Mouse (Mus musculus) neural tube, embryonic 13.5 days (tissue): ENCODE results near the gene Atxn10. TPM values are rescaled to one million over a fixed set of nuclear protein-coding genes. Genes with fewer than 3 reads are reported as not detected.

Experiments
- ATAC-seq: fragments of 200-750 bp; cut with Nextera tagmentation; 2 replicates; pipeline ENCODE4 v1.8.0; 2017; ENCODE audit warnings: low read depth, mild to moderate bottlenecking, moderate TSS enrichment, moderate library complexity
- H3K27ac ChIP-seq: fragments of 300-500 bp; sonication (generic); replicated peaks from 2 replicates; pipeline ENCODE4 v1.5.1; 2015; ENCODE audit warnings: moderate library complexity, mild to moderate bottlenecking, inconsistent platforms
- H3K27me3 ChIP-seq: fragments of 300-500 bp; sonication (generic); 2 replicates; pipeline ENCODE4 v1.6.1; 2015; ENCODE audit warnings: mild to moderate bottlenecking, inconsistent platforms
- H3K36me3 ChIP-seq: fragments of 300-500 bp; sonication (generic); 2 replicates; pipeline ENCODE4 v1.6.1; 2015; ENCODE audit warnings: mild to moderate bottlenecking, inconsistent platforms
- H3K4me1 ChIP-seq: fragments of 300-500 bp; sonication (generic); replicated peaks from 2 replicates; pipeline ENCODE4 v1.6.1; 2015; ENCODE audit warnings: inconsistent platforms
- H3K4me2 ChIP-seq: fragments of 300-500 bp; sonication (generic); 2 replicates; pipeline ENCODE4 v1.6.1; 2015; ENCODE audit warnings: inconsistent platforms, mild to moderate bottlenecking, moderate library complexity
- H3K4me3 ChIP-seq: fragments of 300-500 bp; sonication (generic); 2 replicates; pipeline ENCODE4 v1.5.1; 2015; ENCODE audit warnings: mild to moderate bottlenecking, inconsistent platforms
- H3K9ac ChIP-seq: fragments of 300-500 bp; sonication (generic); 2 replicates; pipeline ENCODE4 v1.6.1; 2015; ENCODE audit warnings: moderate library complexity, mild to moderate bottlenecking, inconsistent platforms
- H3K9me3 ChIP-seq: fragments of 300-500 bp; sonication (generic); 2 replicates; pipeline ENCODE4 v1.6.1; 2016; ENCODE audit warnings: inconsistent platforms
- WGBS: fragments of 180-500 bp; shearing (Covaris S2); methylation state at CpG from one replicate; pipeline ENCODE4 v1.1.7; 2015; 5-methylcytosine and 5-hydroxymethylcytosine counted together
- polyA plus RNA-seq: library from polyadenylated mRNA; unstranded; fragments of >200 nt; fragmentation: Nextera tagmentation; extraction: Ambion mirVana; gene quantifications from 2 replicates; pipeline ENCODE4 v1.2.1, GENCODE M21; 2015

Gene Atxn10
- polyA plus RNA-seq, 1 experiment from 2014 or later: 496 TPM

DNA sequence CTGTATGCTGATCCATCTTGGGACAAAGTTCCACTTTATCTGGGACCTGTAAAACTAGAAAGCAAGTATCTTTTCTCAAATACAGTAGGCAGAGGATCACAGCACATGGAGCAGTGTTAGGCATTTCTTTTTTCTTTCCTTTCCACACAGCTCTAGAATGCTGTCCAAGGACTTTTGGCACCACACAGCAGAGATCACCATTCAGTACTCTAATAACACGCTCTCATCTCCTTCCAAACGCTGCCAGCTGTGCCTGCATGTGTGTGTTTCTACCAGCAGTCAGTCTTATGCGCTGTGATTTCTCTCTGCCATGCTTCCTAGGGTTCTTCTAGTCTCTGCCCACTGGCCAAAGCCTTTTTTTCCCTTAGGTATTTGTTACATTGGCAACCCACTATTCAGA lies 28.3 kb downstream of the Atxn10 start:
- Histone ChIP-seq H3K4me3 (no peak overlapping the region), H3K36me3 (peaks cover 76% of the 10 kb centered on the region), H3K4me2 (no peak overlapping the region), H3K4me1 (no peaks in the 10 kb centered on the region; the same call in 1 of the 2 replicates), H3K9ac (no peak overlapping the region), H3K27me3 (no peaks in the 10 kb centered on the region), H3K27ac (no peak overlapping the region), H3K9me3 (no peaks in the 10 kb centered on the region)
- ATAC-seq: no peak
- 94% methylated on average over 3 of the region's 3 CpGs for WGBS

DNA sequence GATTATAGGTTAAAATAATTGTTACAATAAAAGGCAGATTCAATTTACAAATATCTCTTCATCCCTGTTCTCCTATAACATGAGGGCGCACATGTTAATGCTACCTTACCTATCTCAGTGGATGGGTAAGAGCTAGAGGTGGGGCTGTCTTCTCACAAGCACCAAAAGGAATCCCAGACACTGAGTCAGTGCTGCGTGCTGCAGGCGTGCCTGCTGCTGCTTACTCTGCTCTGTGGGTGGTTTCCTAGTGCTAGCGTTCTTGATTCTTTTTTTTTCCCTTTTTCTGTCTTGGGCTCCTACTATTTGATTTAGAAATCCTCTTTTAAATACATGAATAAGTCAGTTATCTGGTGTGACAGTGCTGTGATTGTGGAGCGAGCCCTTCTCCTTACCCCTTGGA lies 30.9 kb downstream of the Atxn10 start:
- ATAC-seq: no peak
- 83% methylated on average over 5 of the region's 5 CpGs for WGBS
- Histone ChIP-seq H3K9ac (no peak overlapping the region), H3K4me3 (no peak overlapping the region), H3K4me2 (no peak overlapping the region), H3K9me3 (no peaks in the 10 kb centered on the region), H3K27ac (no peak overlapping the region), H3K4me1 (no peaks in the 10 kb centered on the region; the same call in 1 of the 2 replicates), H3K36me3 (peaks cover 54% of the 10 kb centered on the region), H3K27me3 (no peaks in the 10 kb centered on the region)

DNA sequence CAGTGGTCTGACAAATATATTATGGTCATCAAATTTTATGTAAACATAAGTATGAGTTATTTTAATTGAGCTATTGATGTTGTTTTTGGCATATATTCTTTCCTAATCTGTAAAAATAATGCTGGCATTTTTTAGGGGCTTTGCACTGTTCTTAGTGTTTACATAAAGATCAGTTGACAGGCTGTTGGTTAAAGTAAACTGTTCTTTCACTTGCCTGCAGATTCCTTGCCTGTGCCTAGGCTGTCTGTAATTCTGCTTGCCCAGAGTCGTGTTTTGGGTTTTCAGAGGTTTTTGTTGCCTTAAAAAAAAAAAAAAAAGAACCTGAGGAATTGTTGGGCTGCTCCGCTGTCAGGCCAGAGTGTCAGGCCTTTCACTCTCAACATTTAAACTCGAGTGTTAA lies 33.7 kb downstream of the Atxn10 start:
- no peak for ATAC-seq

DNA sequence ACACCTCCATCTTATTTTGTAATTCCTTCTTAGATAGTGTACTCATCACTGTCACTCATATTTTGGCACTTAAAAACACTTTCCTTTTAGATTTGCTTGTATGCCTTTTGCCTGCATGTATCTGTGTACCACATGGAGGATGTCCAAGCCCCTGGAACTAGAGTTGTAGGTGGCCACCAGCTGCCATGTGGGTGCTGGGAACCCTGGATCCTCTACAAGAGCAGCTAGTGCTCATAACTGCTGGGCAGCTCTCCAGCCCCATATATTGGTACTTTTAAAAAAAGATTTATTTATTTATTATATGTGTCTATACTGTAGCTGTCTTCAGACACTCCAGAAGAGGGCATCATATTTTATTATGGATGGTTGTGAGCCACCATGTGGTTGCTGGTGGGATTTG lies 37.1 kb downstream of the Atxn10 start:
- H3K36me3 ChIP-seq: peaks cover 44% of the 10 kb centered on the region
- H3K27me3 ChIP-seq: no peaks in the 10 kb centered on the region
- H3K4me1 ChIP-seq: 0 out of 2 replicates have a peak, but pooled peaks cover 3% of the 10 kb centered on the region
- no peak for ATAC-seq
- no peak overlapping the region for H3K9ac ChIP-seq
- H3K27ac ChIP-seq: no peak overlapping the region
- no peaks in the 10 kb centered on the region for H3K9me3 ChIP-seq
- H3K4me2 ChIP-seq: no peak overlapping the region
- H3K4me3 ChIP-seq: no peak overlapping the region

More for the DNA sequence above, 33.7 kb downstream of the Atxn10 start:
- Histone ChIP-seq H3K4me3 (no peak overlapping the region), H3K27ac (no peak overlapping the region), H3K9ac (no peak overlapping the region), H3K9me3 (no peaks in the 10 kb centered on the region), H3K27me3 (no peaks in the 10 kb centered on the region), H3K4me1 (no peaks in the 10 kb centered on the region), H3K4me2 (no peak overlapping the region), H3K36me3 (peaks cover 43% of the 10 kb centered on the region)
- WGBS: 68% methylated on average over 3 of the region's 3 CpGs

DNA sequence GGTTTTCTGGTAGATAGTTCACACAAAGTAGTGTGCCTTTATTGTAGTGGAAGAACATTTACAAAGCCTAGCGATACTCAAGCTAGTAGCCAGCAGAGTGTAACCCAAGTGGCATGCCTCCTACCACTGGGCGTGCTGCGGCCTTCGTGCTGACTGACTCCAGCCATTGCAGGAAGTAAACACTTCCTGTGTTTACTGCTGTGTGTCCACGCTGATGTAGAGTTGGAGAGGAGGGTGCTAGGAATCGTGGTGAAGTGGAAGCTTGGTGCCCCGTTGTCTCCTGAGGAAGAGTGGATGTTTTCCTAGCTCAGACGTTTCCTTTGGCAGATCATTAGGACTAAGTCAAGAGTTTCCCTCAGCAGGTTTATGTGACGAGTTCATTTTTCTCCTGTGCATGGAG lies 47.4 kb downstream of the Atxn10 start:
- Histone ChIP-seq H3K4me1 (peaks cover 14% of the 10 kb centered on the region), H3K27me3 (no peaks in the 10 kb centered on the region), H3K9ac (no peak overlapping the region), H3K27ac (no peak overlapping the region), H3K9me3 (no peaks in the 10 kb centered on the region), H3K36me3 (peaks cover 57% of the 10 kb centered on the region), H3K4me3 (no peak overlapping the region), H3K4me2 (no peak overlapping the region)
- WGBS: 89% methylated on average over 9 of the region's 9 CpGs
- no peak for ATAC-seq

DNA sequence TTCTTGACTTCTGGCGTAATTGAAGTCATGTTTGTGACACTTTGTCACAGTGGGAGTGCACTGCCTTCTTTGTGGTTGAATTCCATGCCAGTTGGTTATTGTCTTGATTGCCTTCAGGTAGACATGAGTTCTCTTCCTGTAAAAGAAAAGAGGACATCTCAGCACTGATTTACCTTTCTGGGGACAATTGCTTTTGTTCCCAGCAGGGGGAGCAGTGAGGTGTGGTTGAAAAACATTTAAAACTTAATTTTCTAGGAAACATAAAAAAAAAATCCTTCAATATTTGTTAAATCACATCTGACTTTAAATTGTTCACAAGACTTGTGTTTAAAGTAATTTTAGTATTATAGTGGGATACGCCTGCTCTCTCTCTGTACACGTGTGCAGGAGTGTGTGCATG lies 52.7 kb downstream of the Atxn10 start:
- Histone ChIP-seq H3K9ac (no peak overlapping the region), H3K36me3 (peaks cover 50% of the 10 kb centered on the region), H3K4me3 (no peak overlapping the region), H3K27ac (no peak overlapping the region), H3K4me1 (peaks cover 13% of the 10 kb centered on the region), H3K27me3 (no peaks in the 10 kb centered on the region), H3K4me2 (no peak overlapping the region), H3K9me3 (no peaks in the 10 kb centered on the region)
- 82% methylated on average over 3 of the region's 3 CpGs for WGBS
- no peak for ATAC-seq

DNA sequence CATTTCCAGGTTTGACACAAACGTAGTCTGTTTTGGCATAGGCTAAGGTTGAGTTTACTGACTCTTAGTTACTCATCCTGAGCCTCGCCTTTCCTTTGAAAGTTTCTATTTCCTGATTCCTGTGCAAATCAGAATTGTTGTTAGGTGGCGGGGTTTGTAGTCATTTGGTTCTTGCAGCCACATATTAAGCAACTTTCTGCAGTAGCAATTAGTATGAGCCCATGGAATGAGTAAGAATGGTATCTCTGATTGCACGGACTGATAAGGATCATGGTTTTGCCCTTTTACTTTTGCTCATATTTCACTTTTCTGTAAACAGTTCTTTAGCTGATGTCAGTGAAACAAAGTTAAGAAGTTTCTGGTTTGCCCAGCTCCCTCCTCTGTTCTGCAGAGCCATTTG lies 53.9 kb downstream of the Atxn10 start:
- Histone ChIP-seq H3K4me3 (no peak overlapping the region), H3K27ac (no peak overlapping the region), H3K4me2 (no peak overlapping the region), H3K9me3 (no peaks in the 10 kb centered on the region), H3K4me1 (peaks cover 13% of the 10 kb centered on the region), H3K27me3 (no peaks in the 10 kb centered on the region), H3K9ac (no peak overlapping the region), H3K36me3 (peaks cover 38% of the 10 kb centered on the region)
- ATAC-seq: no peak
- WGBS: 93% methylated on average over 4 of the region's 4 CpGs

DNA sequence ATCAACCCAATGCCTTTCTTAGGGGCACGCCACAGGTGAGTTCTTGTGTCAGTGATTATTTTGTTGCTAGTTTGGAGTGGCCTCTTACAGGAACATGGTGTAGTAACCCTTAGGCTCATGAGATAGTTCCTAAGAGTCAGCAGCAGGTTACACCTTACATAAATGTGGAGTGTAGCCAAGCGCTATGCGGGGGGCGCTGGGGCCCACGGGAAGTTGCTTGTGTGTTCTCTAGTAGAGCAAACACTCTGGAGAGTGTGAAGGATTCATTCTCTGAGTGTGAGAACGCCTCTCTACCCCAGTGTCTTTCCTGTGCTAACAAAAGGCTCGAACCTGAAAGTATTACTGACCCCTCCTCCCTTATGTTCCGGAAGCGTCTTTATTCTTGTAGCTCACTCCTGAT lies 59.3 kb downstream of the Atxn10 start:
- no peak overlapping the region for H3K4me2 ChIP-seq
- H3K9ac ChIP-seq: no peak overlapping the region
- ATAC-seq: no peak
- H3K4me3 ChIP-seq: no peak overlapping the region
- H3K4me1 ChIP-seq: peaks cover 12% of the 10 kb centered on the region
- no peaks in the 10 kb centered on the region for H3K27me3 ChIP-seq
- H3K9me3 ChIP-seq: no peaks in the 10 kb centered on the region
- H3K36me3 ChIP-seq: peaks cover 36% of the 10 kb centered on the region
- H3K27ac ChIP-seq: no peak overlapping the region
- WGBS: 95% methylated on average over 9 of the region's 9 CpGs

DNA sequence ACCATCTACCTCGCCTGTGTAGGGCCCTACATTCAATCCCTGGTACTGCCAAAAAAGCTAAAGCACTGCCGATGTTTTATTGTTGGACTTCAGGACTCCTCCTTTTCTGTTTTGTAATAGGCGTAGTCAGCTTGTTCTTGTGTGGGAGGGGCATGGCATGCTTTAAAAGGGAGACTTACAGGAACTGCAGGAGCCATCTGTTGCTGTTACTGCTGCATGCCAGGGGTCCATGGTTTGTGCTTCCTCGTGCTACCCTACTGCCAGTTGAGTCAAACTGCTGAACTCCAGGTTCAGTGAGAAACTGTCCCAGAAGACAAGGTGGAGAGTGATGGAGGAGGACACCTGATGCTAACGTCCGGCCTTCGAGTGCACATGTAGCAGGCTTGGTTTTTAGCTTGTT lies 65.9 kb downstream of the Atxn10 start:
- Histone ChIP-seq H3K9me3 (no peaks in the 10 kb centered on the region), H3K36me3 (peaks cover 10% of the 10 kb centered on the region), H3K27ac (no peak overlapping the region), H3K4me1 (peaks cover 54% of the 10 kb centered on the region), H3K9ac (no peak overlapping the region), H3K4me3 (no peak overlapping the region), H3K4me2 (no peak overlapping the region), H3K27me3 (no peaks in the 10 kb centered on the region)
- WGBS: 54% methylated on average over 7 of the region's 7 CpGs
- ATAC-seq: no peak

DNA sequence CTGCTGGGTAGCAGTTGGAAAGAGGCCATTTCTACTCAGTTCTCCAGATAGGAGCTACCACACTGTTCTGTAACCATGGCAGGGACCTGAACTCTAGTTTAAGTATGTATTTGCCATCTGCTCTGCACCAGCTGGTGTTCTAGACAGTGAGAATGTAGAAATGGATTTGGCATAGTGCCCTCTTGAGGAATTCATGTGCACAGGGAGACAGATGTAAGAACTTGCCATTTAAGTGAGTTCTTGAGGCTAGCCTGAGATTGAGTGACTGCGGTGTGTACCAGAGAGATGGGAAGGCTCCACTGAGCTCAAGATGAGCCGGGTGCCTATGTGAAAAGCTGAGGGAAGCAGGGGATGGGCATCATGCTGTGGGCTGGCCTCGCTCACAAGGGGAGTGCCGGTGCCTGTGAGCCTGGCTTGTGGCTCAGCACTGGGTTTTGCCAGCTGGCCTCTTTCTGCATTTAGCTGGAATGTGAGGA lies 67.2 kb downstream of the Atxn10 start:
- H3K4me3 ChIP-seq: no peak overlapping the region
- H3K9ac ChIP-seq: no peak overlapping the region
- ATAC-seq: peak; percentile 90
- peaks cover 4% of the 10 kb centered on the region; the same call in 1 of the 2 replicates for H3K36me3 ChIP-seq
- H3K4me1 ChIP-seq: peaks cover 64% of the 10 kb centered on the region
- no peaks in the 10 kb centered on the region for H3K27me3 ChIP-seq
- H3K27ac ChIP-seq: peak overlapping the region; percentile 82
- no peak overlapping the region for H3K4me2 ChIP-seq
- no peaks in the 10 kb centered on the region for H3K9me3 ChIP-seq
- WGBS: 34% methylated on average over 4 of the region's 4 CpGs

DNA sequence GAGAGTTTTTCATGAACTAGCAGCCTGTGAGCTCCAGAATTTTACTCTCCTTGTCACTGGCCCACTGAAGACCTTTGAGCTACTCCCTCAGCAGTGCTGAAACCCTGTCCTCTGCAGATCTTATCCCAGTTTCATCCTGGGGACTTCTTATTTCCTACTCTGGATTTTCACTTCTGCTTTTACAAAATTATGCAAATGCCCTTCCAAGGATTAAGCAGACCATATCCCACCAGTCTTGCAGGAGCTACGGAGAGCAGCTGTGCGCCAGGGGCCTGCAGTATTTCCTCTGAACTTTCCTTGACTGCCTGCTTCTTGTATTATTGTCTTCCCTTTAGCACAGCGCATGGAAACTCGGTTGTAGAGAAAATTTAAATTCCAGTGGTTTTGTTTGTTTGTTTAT lies 68.7 kb downstream of the Atxn10 start:
- peak overlapping the region; percentile 46; the same call in 1 of the 2 replicates for H3K27ac ChIP-seq
- 73% methylated on average over 4 of the region's 4 CpGs for WGBS
- ATAC-seq: no peak

DNA sequence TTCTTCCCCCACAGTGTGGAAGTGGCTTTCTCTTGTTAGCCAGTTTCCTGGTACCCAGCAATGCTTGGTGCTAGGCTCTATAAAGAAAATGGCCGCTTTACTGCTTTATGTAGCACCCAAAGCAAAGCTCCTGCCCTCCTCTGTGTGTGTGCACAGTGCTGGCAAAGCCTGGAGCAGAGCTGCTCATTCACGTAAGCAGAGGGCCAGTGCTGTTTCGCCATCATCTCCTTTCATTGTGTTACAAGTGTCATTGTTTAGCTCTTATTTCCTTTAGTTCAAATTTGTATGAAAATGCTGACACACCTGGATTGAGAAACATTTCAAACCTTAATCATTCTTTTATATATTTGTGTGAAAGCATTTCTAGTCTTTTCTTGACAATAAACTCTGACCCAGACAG lies 69.5 kb downstream of the Atxn10 start:
- ATAC-seq: no peak
- no peak overlapping the region for H3K27ac ChIP-seq
- H3K27me3 ChIP-seq: no peaks in the 10 kb centered on the region
- H3K36me3 ChIP-seq: peaks cover 4% of the 10 kb centered on the region; the same call in 1 of the 2 replicates
- no peaks in the 10 kb centered on the region for H3K9me3 ChIP-seq
- no peak overlapping the region for H3K4me2 ChIP-seq
- 86% methylated on average over 3 of the region's 3 CpGs for WGBS
- H3K4me3 ChIP-seq: no peak overlapping the region
- H3K4me1 ChIP-seq: peaks cover 68% of the 10 kb centered on the region
- no peak overlapping the region for H3K9ac ChIP-seq

More for the DNA sequence above, 68.7 kb downstream of the Atxn10 start:
- no peak overlapping the region for H3K4me2 ChIP-seq
- H3K36me3 ChIP-seq: peaks cover 4% of the 10 kb centered on the region; the same call in 1 of the 2 replicates
- no peaks in the 10 kb centered on the region for H3K9me3 ChIP-seq
- H3K4me3 ChIP-seq: no peak overlapping the region
- H3K4me1 ChIP-seq: peaks cover 63% of the 10 kb centered on the region
- H3K9ac ChIP-seq: no peak overlapping the region
- no peaks in the 10 kb centered on the region for H3K27me3 ChIP-seq

DNA sequence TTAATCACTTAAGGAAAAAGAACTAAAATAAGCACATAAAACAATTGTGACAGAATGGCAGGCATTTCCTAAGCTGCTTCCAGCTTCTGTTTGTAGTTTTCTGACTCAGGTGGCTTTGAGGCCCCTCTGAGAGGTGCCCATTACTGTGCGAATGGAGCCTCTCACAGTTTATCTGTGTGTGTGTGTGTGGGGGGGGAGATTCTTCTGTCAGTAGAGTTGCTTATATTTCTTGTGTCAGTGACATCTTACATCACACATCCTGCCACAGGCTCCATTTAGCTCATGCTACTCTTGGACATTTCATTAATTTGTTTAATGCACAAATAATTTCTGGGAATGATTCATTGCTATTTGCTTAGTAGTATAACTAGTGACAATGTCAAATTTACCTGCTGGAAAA lies 70.8 kb downstream of the Atxn10 start:
- H3K27me3 ChIP-seq: no peaks in the 10 kb centered on the region
- H3K36me3 ChIP-seq: no peaks in the 10 kb centered on the region; the same call in 1 of the 2 replicates
- peaks cover 62% of the 10 kb centered on the region for H3K4me1 ChIP-seq
- no peaks in the 10 kb centered on the region for H3K9me3 ChIP-seq
- 90% methylated on average over 1 of the region's 1 CpGs for WGBS
- H3K4me2 ChIP-seq: no peak overlapping the region
- no peak overlapping the region for H3K27ac ChIP-seq
- no peak for ATAC-seq
- no peak overlapping the region for H3K4me3 ChIP-seq
- no peak overlapping the region for H3K9ac ChIP-seq
